Mouse (Mus musculus) small intestine, adult 2 months (tissue): ENCODE measurements around the gene Cenpn. TPM values are rescaled to one million over a fixed set of nuclear protein-coding genes. Genes with fewer than 3 reads are reported as not detected.

Source experiments
- H3K27ac ChIP-seq: fragments of 200-500 bp; 2 replicates; pipeline ENCODE4 v1.5.1; 2012; ENCODE audit warnings: low read depth, low read length, control low read depth, inconsistent platforms; ENCODE audit not compliant: insufficient read depth
- H3K27me3 ChIP-seq: fragments of 200-500 bp; 2 replicates; pipeline ENCODE4 v1.6.1; 2012; ENCODE audit warnings: mild to moderate bottlenecking, moderate library complexity, low read length, inconsistent platforms; ENCODE audit not compliant: control insufficient read depth, insufficient read depth
- H3K36me3 ChIP-seq: fragments of 200-500 bp; 2 replicates; pipeline ENCODE4 v1.6.1; 2012; ENCODE audit warnings: mild to moderate bottlenecking, low read length, control low read depth, inconsistent platforms; ENCODE audit not compliant: control insufficient read depth, insufficient read depth
- H3K4me1 ChIP-seq: fragments of 200-500 bp; 2 replicates; pipeline ENCODE4 v1.6.1; 2012; ENCODE audit warnings: low read length, inconsistent platforms, mixed read lengths; ENCODE audit not compliant: control insufficient read depth, insufficient read depth, insufficient read length
- H3K4me3 ChIP-seq: fragments of 200-500 bp; 2 replicates; pipeline ENCODE4 v1.5.1; 2012; ENCODE audit warnings: low read depth, mild to moderate bottlenecking, control low read depth, inconsistent platforms, low read length, moderate library complexity
- CTCF ChIP-seq: fragments of 200-500 bp; IDR thresholded peaks from 2 replicates; pipeline ENCODE4 v1.5.1; 2012; ENCODE audit warnings: low read depth, mild to moderate bottlenecking, control low read depth, inconsistent platforms, low read length, moderate library complexity, mixed read lengths; ENCODE audit not compliant: insufficient replicate concordance, insufficient read length; ENCODE audit errors: extremely low read depth
- POLR2A ChIP-seq: fragments of 200-500 bp; IDR thresholded peaks from 2 replicates; pipeline ENCODE4 v1.6.1; 2012; ENCODE audit warnings: low read depth, mild to moderate bottlenecking, control low read depth, inconsistent platforms, low read length, moderate library complexity
- WGBS: fragments of 180-500 bp; shearing (Covaris S2); methylation state at CpG from one replicate; pipeline ENCODE4 v1.1.7; 2018; 5-methylcytosine and 5-hydroxymethylcytosine counted together
- polyA plus RNA-seq: library from polyadenylated mRNA; depleted of rRNA; stranded (reverse); fragments of >200 nt; gene quantifications from 2 replicates; pipeline ENCODE4 v1.2.3, GENCODE M21; 2012

Gene Cenpn
- polyA plus RNA-seq, 1 experiment, result 1.8 TPM

DNA sequence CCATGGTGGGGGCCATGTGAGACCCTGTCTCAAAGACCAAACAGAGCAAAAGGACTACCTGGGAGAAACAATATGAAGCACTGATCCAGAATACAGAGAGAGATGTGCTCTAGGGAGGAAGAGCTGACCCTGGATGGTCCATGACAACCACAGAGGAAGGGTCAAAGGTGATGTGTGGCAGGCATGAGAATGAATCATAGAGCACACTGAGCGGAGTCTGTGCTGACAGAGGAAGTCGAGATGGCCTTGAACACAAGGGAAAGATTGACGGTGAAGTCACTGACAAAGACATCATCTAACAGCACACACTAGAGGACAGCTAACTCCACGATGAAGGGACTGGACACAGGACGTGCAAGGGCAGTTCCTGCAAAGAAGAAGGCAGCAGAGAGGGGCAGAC, 30.1 kb upstream of the Cenpn start:
- TF ChIP-seq POLR2A (no peak), CTCF (no peak)
- Histone ChIP-seq H3K27me3 (no peaks in the 10 kb centered on the region), H3K36me3 (peaks cover 16% of the 10 kb centered on the region), H3K27ac (no peak overlapping the region), H3K4me1 (peaks cover 7% of the 10 kb centered on the region; the same call in 1 of the 2 replicates), H3K4me3 (no peak overlapping the region)
- 90% methylated on average over 5 of the region's 5 CpGs for WGBS

DNA sequence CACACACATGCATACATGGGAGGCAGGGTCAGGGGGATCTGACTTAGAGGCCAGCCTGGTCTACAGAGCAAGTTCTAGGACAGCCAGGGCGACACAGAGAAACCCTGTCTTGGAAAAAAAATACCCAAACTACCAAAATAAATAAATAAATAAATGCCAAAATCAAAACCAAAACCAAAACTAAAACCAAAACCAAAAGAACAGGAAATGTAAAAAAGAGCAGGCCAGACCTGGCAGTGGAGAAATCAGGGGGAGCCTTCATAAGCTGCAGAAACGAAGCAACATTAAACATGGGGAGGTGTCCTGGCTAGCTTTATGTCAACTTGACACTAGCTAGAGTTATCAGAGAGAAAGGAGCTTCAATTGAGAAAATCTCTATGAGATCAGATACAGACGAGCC, 29.4 kb upstream of the Cenpn start:
- Histone ChIP-seq H3K27ac (no peak overlapping the region), H3K36me3 (peaks cover 16% of the 10 kb centered on the region), H3K27me3 (no peaks in the 10 kb centered on the region), H3K4me3 (no peak overlapping the region), H3K4me1 (peaks cover 7% of the 10 kb centered on the region; the same call in 1 of the 2 replicates)
- TF ChIP-seq POLR2A (no peak), CTCF (no peak)
- 76% methylated on average over 3 of the region's 3 CpGs for WGBS

DNA sequence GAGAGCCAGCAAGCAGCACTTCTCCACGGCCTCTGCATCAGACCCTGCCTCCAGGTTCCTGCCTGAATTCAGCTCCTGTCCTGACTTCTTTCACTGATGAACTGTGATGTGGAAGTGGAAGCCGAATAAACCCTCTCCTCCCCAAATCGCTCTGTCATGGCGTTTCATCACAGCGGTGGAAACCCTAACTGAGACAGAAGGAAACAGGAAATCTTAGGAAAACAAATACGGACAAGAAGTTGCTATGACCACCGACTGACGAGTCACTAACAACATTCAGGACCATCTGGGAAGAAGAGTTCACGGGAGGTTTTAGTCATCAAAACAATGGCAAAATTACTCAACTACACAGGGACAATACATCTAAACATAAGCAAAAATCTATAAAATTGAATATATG, 28.9 kb upstream of the Cenpn start:
- Histone ChIP-seq H3K4me1 (peaks cover 7% of the 10 kb centered on the region; the same call in 1 of the 2 replicates), H3K36me3 (peaks cover 16% of the 10 kb centered on the region), H3K4me3 (no peak overlapping the region), H3K27ac (no peak overlapping the region), H3K27me3 (no peaks in the 10 kb centered on the region)
- TF ChIP-seq POLR2A (no peak), CTCF (no peak)
- WGBS, result 74% methylated on average over 9 of the region's 9 CpGs

DNA sequence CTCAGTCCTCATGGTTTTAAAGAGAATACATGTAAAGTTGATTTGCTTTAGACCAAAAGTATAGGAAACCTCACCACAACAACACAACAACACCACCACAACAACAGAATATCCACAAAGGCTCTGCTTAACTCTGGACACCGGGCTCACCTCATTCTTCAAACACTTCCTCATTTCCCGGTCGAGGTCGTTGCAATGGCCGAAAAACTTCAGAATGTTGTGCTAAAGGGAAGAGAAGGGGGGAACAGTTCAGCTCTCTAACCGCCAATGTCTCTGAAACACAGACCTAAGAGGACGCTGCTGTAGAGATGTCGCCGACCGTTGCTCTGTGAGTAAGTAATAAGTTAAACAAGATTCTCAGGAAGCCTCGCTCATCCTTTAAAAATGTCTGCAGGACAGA, 27.6 kb upstream of the Cenpn start:
- 80% methylated on average over 11 of the region's 11 CpGs for WGBS
- peaks cover 7% of the 10 kb centered on the region; the same call in 1 of the 2 replicates for H3K4me1 ChIP-seq
- H3K36me3 ChIP-seq, result peaks cover 6% of the 10 kb centered on the region
- H3K27me3 ChIP-seq, result no peaks in the 10 kb centered on the region
- H3K4me3 ChIP-seq, result no peak overlapping the region
- no peak for TF ChIP-seq POLR2A
- no peak for TF ChIP-seq CTCF
- H3K27ac ChIP-seq, result no peak overlapping the region

DNA sequence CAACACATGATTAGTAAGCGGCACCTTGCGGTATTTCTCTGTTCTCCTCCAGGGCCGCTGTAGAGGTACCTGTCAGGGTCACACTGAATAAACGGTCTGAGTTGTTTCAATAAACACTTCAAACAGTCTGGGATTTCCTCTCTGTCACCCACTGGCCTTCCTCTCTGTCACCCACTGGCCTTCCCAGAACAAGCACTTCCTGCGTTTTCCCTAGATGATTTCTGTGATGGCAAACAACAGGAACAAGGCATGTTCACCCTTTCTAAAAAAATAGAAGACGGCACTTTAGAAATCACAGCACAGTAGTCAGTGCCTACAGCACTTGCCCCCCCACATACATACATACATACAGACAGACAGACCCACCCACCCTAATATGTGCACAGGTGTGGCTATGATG, 26.0 kb upstream of the Cenpn start:
- Histone ChIP-seq H3K27ac (no peak overlapping the region), H3K4me3 (no peak overlapping the region), H3K27me3 (no peaks in the 10 kb centered on the region), H3K36me3 (peaks cover 2% of the 10 kb centered on the region; the same call in 1 of the 2 replicates), H3K4me1 (peaks cover 7% of the 10 kb centered on the region; the same call in 1 of the 2 replicates)
- TF ChIP-seq POLR2A (no peak), CTCF (no peak)
- 93% methylated on average over 6 of the region's 6 CpGs for WGBS

DNA sequence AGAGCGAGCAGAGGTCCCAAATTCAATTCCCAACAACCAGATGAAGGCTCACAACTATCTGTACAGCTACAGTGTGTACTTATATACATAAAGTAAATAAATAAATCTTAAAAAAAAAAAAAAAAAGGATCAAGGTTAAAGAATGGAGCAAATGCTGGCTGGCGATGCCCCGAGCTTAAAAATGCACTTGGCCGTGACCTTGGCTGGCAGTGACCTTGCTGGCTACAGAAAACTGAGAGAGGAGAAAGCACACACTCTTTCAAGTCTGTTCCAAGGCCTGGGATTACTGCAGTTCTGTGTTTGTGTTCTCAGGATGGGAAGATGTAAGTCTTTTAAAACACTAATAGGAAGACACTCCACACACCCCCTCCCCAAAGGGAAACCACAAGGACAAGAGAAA, 16.8 kb upstream of the Cenpn start:
- Histone ChIP-seq H3K4me3 (no peak overlapping the region), H3K4me1 (no peaks in the 10 kb centered on the region), H3K27me3 (no peaks in the 10 kb centered on the region), H3K27ac (peak overlapping the region; percentile 46; the same call in 1 of the 2 replicates), H3K36me3 (peaks cover 10% of the 10 kb centered on the region; the same call in 1 of the 2 replicates)
- TF ChIP-seq CTCF (no peak), POLR2A (no peak)
- over 99% methylated on average over 4 of the region's 4 CpGs for WGBS

DNA sequence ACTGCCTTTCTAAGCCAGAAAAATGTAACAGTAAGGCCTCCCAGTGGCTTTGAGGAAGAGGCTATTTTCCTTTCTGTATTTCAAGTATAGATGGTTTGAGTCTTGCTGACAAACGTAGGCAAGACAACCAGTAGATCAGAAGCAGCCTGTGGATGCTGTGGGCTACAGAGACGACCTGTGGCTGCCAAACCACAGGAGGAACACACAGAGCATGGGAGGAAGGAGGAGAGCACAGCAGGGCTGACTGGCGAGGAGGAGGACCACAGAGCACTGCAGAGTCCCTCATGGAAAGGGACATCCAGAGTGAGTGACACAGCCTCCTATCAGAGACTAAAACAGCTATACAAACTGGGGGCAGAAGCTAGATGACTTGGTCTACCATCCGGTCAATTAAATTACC, 16.3 kb upstream of the Cenpn start:
- 89% methylated on average over 4 of the region's 4 CpGs for WGBS
- TF ChIP-seq CTCF (no peak), POLR2A (no peak)
- Histone ChIP-seq H3K27me3 (no peaks in the 10 kb centered on the region), H3K4me1 (no peaks in the 10 kb centered on the region), H3K4me3 (no peak overlapping the region), H3K36me3 (peaks cover 10% of the 10 kb centered on the region; the same call in 1 of the 2 replicates), H3K27ac (0 out of 2 replicates have a peak overlapping the region, but pooled peaks have one; percentile 46)

DNA sequence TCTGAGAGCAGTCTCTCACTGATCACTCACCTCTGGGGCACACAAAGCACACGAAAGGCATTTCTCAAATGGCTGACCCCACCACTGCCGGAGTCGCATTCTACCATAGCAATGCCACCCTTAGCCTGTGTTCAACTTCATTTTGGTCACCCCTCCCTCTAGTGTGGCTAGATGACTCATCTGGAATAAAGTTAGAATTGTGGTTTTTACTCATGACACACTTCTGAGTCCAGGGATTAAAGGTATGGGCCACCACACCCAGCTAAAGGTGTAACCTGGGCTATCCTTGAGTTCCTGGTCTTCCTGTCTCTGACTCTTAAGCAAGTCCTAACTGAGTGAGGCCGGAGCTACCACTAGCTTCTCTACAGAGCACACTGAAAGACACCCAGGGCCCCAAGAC, 15.7 kb upstream of the Cenpn start:
- 94% methylated on average over 4 of the region's 4 CpGs for WGBS
- TF ChIP-seq POLR2A, result no peak
- no peak for TF ChIP-seq CTCF
- no peak overlapping the region for H3K27ac ChIP-seq
- no peak overlapping the region for H3K4me3 ChIP-seq
- no peaks in the 10 kb centered on the region for H3K4me1 ChIP-seq
- peaks cover 13% of the 10 kb centered on the region; the same call in 1 of the 2 replicates for H3K36me3 ChIP-seq
- H3K27me3 ChIP-seq, result no peaks in the 10 kb centered on the region
